Comparison of ENCODE assay signal across 19 mouse cellular contexts in the genomic region with DNA sequence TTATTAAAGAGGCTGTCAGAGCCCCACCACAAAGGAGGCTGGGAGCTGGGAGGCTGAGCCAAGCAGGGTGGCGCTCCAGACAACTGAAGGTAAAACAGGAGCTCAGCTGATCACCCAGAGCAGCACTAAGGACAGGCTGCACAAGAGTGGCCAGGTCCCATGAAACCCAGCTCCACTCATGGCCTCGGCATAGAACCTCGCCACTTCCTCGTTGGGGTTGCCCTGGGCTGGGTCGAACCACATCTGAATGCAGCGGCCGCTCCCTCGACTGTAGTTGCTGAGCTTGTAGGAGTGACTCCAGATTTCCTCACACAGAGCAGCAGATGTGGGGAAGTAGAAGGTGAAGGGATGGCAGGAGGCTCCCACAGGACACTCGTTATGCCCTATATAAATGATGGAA. TPM values are rescaled to one million over a fixed set of nuclear protein-coding genes. Genes with fewer than 3 reads are reported as not detected.
DNase-seq lines count a peak whose midpoint lies in the region; ATAC-seq lines count a peak whose summit lies in the region.
"Had no signal": no experiment of that assay in that cellular context is flagged by ENCODE, and none has a peak within 500 bp of the region (broad histone marks: within the 10 kb centered on the region; RNA-seq: fewer than 3 reads in every experiment).

No protein-coding gene starts in this region.

- DNase-seq in heart, adult 11 months: peak; percentile 94
- DNase-seq in heart, postnatal 14 days: no peak
- DNase-seq in spleen, postnatal 36 days (ENCODE audit: low spot score in 2 of 2): peak; percentile 7 to 14
- no peak for DNase-seq in spleen, postnatal 14 days (ENCODE audit: low spot score in 2 of 2)
- DNase-seq in kidney, postnatal 14 days: no peak
- DNase-seq in adrenal gland, postnatal 36 days: no peak
- DNase-seq in frontal cortex, postnatal 14 days (ENCODE audit: low spot score in 2 of 2): no peak
- DNase-seq: cerebellum, postnatal 10 days; gastrocnemius, postnatal 36 days; kidney, adult 2 months; right cerebral cortex, postnatal 25 days; thymus, adult 18-20 months had no signal

- ATAC-seq in megakaryocyte, adult 5-6 weeks (ENCODE audit: poor library complexity, severe bottlenecking): peak; percentile 52
- ATAC-seq: forebrain, embryonic 16.5 days; midbrain, embryonic 13.5 days had no signal

- intact Hi-C loops in heart, postnatal 14 days (cut with DNase I): no loop called here

RNA-seq across cellular contexts. Expression of gene Folr2, which starts 1.4 kb away (rescaled TPM):
- total RNA-seq in heart, postnatal 14 days (2021): 1 to 10 TPM; 2.5 to 3.2 TPM
- total RNA-seq in megakaryocyte, adult 5-6 weeks (2015): 0.96 TPM in 1 of 2 replicates, not detected in the other
- not detected in 2 replicates for total RNA-seq in megakaryocyte, adult 5-6 weeks (2017)
- 1 to 10 TPM; 2.1 to 7.1 TPM for total RNA-seq in adrenal gland, postnatal 36 days (2021)
- total RNA-seq: CH12.LX; neutrophil, adult 5-6 weeks had no signal

RNA-seq across cellular contexts. Expression of gene Anapc15, which starts 5.2 kb away (rescaled TPM):
- total RNA-seq in heart, postnatal 14 days (2021): 10 to 100 TPM; 17.1 to 21.8 TPM
- total RNA-seq in megakaryocyte, adult 5-6 weeks (2015): 57.1 and 70.8 TPM in 2 replicates
- 69.3 and 94.9 TPM in 2 replicates for total RNA-seq in megakaryocyte, adult 5-6 weeks (2017)
- total RNA-seq in adrenal gland, postnatal 36 days (2021): 10 to 100 TPM; 27.4 to 33.2 TPM

RNA-seq across cellular contexts. Expression of gene Folr1, which starts 12.2 kb away (rescaled TPM):
- 1 to 10 TPM in 1 of 2 experiments, under 1 TPM in 1; 0.71 to 1.5 TPM for total RNA-seq in heart, postnatal 14 days (2021)
- 0.62 TPM in 1 of 2 replicates, not detected in the other for total RNA-seq in megakaryocyte, adult 5-6 weeks (2015)
- total RNA-seq in megakaryocyte, adult 5-6 weeks (2017): 0.62 TPM in 1 of 2 replicates, not detected in the other
- 1 to 10 TPM in 1 of 2 experiments, not detected in 1; 4.9 TPM for total RNA-seq in adrenal gland, postnatal 36 days (2021)

RNA-seq across cellular contexts. Expression of gene Inppl1, which starts 20.3 kb away (rescaled TPM):
- 100 to 1,000 TPM; 129 to 135 TPM for total RNA-seq in heart, postnatal 14 days (2021)
- 12.2 and 12.4 TPM in 2 replicates for total RNA-seq in megakaryocyte, adult 5-6 weeks (2015)
- total RNA-seq in megakaryocyte, adult 5-6 weeks (2017): 18.2 and 52.7 TPM in 2 replicates
- total RNA-seq in adrenal gland, postnatal 36 days (2021): 10 to 100 TPM; 81.8 to 82.2 TPM

RNA-seq across cellular contexts. Expression of gene Phox2a, which starts 40.2 kb away (rescaled TPM):
- under 1 TPM; 0.50 to 0.61 TPM for total RNA-seq in heart, postnatal 14 days (2021)
- total RNA-seq in megakaryocyte, adult 5-6 weeks (2015): not detected in 2 replicates
- not detected in 2 replicates for total RNA-seq in megakaryocyte, adult 5-6 weeks (2017)
- 10 to 100 TPM; 17.3 to 19.4 TPM for total RNA-seq in adrenal gland, postnatal 36 days (2021)
- total RNA-seq: CH12.LX; gastrocnemius, postnatal 36 days; layer of hippocampus, postnatal 14 days; left cerebral cortex, postnatal 14 days; neutrophil, adult 5-6 weeks had no signal

Comparison
In these comparisons a context has a peak if more than half of its experiments do, and no peak if none do; other contexts are left out.
1. DNase-seq: peak in heart, adult 11 months (single experiment) and spleen, postnatal 36 days (2 of 2); none in heart, postnatal 14 days (0 of 2), spleen, postnatal 14 days (0 of 2), kidney, postnatal 14 days (single experiment), adrenal gland, postnatal 36 days (0 of 2) and frontal cortex, postnatal 14 days (0 of 2).